Mouse (Mus musculus): ENCODE results near the gene Rgs10. TPM values are rescaled to one million over a fixed set of nuclear protein-coding genes. Genes with fewer than 3 reads are reported as not detected.

Rgs10 gene
- polyA plus RNA-seq, 1 experiment from 2014 or later, result 21.9 TPM

DNA sequence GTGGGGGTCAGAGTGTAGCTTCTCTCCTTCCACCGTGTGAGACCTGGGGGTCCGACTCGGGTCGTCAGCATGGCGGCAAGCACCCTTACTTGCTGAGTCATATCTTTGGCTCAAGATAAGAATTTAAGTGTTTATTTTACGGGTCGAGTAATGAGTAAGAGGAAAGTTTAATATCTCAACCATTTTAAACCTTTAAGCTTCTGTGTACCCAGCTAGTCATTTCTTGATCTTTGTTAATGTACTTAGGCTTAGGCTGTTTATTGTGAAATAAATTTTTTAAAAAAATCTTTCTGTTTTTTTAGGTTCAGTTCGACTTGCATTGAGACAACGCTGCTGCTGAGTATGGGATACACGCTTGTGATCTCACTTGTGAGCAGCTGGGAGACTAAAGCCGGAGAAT is 54.0 kb downstream of the Rgs10 start:
- Histone ChIP-seq H3K9me3 (no peaks in the 10 kb centered on the region), H3K36me3 (no peaks in the 10 kb centered on the region), H3K27ac (replicated peaks) (no peak overlapping the region), H3K4me2 (replicated peaks) (no peak overlapping the region), H3K4me1 (no peaks in the 10 kb centered on the region), H3K4me3 (no peak overlapping the region), H3K9ac (replicated peaks) (no peak overlapping the region), H3K27me3 (no peaks in the 10 kb centered on the region)
- WGBS, result 85% methylated on average over 11 of the region's 11 CpGs
- no peak for ATAC-seq (replicated peaks)

DNA sequence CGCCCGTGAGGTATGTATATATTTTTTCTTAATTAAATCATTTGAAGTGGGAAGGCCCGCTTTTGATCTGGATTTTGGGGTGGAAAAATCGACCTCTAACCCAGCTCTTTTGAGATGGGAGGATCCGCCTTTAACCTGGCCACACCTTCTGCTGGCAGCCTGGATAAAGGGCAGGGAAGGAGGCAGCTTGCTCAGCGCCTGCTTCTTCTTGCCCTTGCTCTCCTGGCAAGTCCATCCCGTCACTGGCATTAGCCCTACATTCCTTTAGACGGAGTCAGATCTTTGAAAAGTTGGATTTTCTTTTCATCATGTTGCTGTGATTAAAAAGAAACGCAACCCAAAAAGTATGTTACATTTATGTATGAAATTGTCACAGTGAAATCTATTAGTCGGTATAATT is 54.8 kb downstream of the Rgs10 start:
- Histone ChIP-seq H3K27ac (replicated peaks) (no peak overlapping the region), H3K9me3 (no peaks in the 10 kb centered on the region), H3K9ac (replicated peaks) (no peak overlapping the region), H3K4me1 (no peaks in the 10 kb centered on the region), H3K36me3 (no peaks in the 10 kb centered on the region), H3K27me3 (no peaks in the 10 kb centered on the region), H3K4me3 (no peak overlapping the region), H3K4me2 (replicated peaks) (no peak overlapping the region)
- ATAC-seq (replicated peaks), result no peak
- WGBS, result 74% methylated on average over 10 of the region's 10 CpGs

DNA sequence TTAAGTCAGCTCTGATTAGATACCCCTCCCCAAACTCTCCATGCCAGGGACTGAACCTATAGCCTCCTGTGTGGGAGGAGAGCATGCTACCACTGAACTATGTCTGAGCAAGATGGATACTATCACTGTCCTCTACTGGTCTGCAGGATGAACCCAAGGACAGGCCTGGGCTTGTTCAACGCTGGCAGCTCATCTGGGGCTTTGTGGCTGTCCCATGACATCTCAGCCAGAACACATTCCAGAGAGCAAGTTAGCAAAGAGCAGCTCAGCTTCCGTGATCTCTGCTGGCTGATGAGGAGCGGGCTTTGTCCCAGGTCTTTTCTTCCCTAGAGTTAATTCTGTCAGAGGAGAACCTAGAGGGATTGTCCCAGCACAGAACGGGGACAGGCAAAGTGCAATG is 55.6 kb downstream of the Rgs10 start:
- Histone ChIP-seq H3K27me3 (no peaks in the 10 kb centered on the region), H3K4me1 (no peaks in the 10 kb centered on the region), H3K9me3 (no peaks in the 10 kb centered on the region), H3K9ac (replicated peaks) (no peak overlapping the region), H3K4me3 (no peak overlapping the region), H3K4me2 (replicated peaks) (no peak overlapping the region), H3K36me3 (no peaks in the 10 kb centered on the region), H3K27ac (replicated peaks) (no peak overlapping the region)
- 63% methylated on average over 4 of the region's 4 CpGs for WGBS
- no peak for ATAC-seq (replicated peaks)

DNA sequence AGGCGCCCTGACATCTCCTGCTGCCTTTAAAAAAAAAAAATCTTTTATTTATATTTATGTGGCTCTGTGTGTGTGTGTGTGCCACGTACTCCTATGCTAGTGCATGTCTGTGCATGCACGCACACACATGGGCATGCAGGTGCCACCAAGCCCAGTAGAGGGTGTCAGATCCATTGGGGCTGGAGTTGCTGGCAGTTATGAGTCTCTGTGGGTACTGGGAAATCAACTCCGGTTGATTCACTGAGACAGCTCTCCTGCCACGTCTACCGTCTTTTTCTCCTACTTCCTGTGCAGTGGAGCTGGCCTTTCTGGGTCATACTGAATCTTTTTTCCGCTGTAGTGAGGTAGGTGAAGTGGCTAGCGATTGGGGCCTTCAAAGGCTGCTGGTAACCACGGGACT is 58.8 kb downstream of the Rgs10 start:
- H3K9ac ChIP-seq (replicated peaks), result no peak overlapping the region
- no peaks in the 10 kb centered on the region for H3K36me3 ChIP-seq
- no peak overlapping the region for H3K27ac ChIP-seq (replicated peaks)
- H3K4me2 ChIP-seq (replicated peaks), result no peak overlapping the region
- no peak overlapping the region for H3K4me3 ChIP-seq
- WGBS, result 79% methylated on average over 9 of the region's 9 CpGs
- H3K27me3 ChIP-seq, result no peaks in the 10 kb centered on the region
- no peaks in the 10 kb centered on the region for H3K9me3 ChIP-seq
- H3K4me1 ChIP-seq, result no peaks in the 10 kb centered on the region
- ATAC-seq (replicated peaks), result no peak

DNA sequence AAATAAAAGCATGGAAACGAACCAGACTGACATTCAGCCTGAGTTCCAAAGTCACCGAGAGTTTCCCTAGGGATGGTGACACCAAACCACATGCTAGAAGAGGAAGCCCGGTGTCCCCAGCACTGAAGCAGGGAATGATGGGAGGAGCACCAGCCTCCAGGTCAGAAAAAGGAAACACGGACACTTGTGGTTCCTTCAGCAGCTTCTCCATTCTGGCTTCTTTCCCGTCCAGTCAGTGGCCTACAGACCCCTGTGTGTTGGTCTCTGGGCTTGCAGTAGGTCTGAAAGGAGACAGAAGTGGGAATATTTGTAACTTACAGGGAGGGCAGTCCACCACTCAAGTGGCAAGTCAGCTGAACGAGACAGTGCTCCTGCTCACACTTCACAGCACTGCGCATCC is 59.4 kb downstream of the Rgs10 start:
- H3K4me3 ChIP-seq, result no peak overlapping the region
- 79% methylated on average over 7 of the region's 7 CpGs for WGBS
- no peak for ATAC-seq (replicated peaks)

DNA sequence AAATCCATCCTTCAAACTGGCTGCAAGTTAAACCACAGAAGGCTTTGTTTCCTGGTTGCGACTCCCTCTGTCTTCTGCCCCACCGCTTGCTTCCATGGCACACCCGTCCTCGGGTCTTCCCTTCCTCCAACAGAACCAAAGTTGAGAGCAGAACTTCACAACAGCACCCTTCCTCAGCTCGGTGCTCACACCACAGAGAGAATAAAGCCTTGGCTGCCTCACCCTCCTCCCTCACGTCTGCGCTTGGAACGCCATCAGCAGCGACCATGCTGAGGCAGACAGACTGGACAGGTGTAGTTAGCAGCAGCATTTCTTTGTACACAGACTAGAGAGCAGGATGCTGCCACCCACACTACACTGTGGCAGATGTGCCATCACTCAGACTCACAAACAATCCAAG is 59.8 kb downstream of the Rgs10 start:
- ATAC-seq (replicated peaks), result no peak
- Histone ChIP-seq H3K27me3 (no peaks in the 10 kb centered on the region), H3K27ac (replicated peaks) (no peak overlapping the region), H3K4me2 (replicated peaks) (no peak overlapping the region), H3K9ac (replicated peaks) (no peak overlapping the region), H3K36me3 (no peaks in the 10 kb centered on the region), H3K9me3 (no peaks in the 10 kb centered on the region), H3K4me1 (no peaks in the 10 kb centered on the region), H3K4me3 (no peak overlapping the region)
- 78% methylated on average over 9 of the region's 9 CpGs for WGBS

More for the DNA sequence above, 59.4 kb downstream of the Rgs10 start:
- no peaks in the 10 kb centered on the region for H3K4me1 ChIP-seq
- H3K9me3 ChIP-seq, result no peaks in the 10 kb centered on the region
- H3K27me3 ChIP-seq, result no peaks in the 10 kb centered on the region
- H3K27ac ChIP-seq (replicated peaks), result no peak overlapping the region
- H3K36me3 ChIP-seq, result no peaks in the 10 kb centered on the region
- H3K9ac ChIP-seq (replicated peaks), result no peak overlapping the region
- no peak overlapping the region for H3K4me2 ChIP-seq (replicated peaks)

DNA sequence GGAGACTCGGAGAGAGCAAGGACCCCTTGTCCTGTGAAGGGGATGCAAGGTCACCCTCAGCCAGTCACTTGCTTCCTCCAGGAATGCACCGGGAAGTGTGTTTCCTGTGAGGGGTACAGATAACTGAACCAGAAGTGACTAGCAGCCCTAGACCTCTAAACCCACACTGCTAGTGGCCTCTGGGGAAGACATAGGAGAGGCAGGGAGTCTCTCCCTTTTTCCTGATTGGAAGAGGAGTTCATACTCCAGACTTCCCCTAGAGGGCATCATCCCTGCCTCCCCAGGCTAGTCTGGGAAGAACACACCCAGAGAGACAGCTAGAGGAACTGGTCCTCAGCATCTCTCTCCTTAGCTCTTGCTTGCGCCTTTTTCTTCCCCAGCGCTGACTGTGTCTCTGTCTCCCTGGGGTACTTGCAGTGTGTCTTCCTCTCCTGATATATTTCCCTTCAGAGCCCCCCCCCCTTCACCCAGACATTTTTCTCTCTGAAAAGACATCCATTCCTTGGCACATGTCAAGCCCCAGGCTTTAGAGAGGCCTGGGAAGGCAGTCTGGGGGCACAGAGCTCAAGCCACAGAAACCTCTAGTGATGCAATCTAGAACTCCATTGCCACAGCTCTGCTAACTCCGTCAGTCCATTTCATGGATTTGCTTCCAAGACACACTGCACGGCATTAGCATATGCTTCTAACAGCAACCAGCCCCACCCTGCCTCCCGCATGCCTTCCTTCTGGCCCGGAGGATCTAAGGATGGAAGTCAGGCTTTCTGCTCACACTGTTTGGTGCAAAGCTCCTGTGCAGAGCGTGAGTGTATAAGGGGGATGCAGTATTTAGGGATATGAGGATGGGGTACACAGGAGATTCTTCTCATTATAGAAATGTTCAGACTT is 61.4 kb downstream of the Rgs10 start:
- no peaks in the 10 kb centered on the region for H3K27me3 ChIP-seq
- H3K4me2 ChIP-seq (replicated peaks), result no peak overlapping the region
- no peaks in the 10 kb centered on the region for H3K4me1 ChIP-seq
- 74% methylated on average over 9 of the region's 9 CpGs for WGBS
- no peaks in the 10 kb centered on the region for H3K9me3 ChIP-seq
- no peak for ATAC-seq (replicated peaks)
- no peak overlapping the region for H3K4me3 ChIP-seq
- no peak overlapping the region for H3K9ac ChIP-seq (replicated peaks)
- no peak overlapping the region for H3K27ac ChIP-seq (replicated peaks)
- no peaks in the 10 kb centered on the region for H3K36me3 ChIP-seq

DNA sequence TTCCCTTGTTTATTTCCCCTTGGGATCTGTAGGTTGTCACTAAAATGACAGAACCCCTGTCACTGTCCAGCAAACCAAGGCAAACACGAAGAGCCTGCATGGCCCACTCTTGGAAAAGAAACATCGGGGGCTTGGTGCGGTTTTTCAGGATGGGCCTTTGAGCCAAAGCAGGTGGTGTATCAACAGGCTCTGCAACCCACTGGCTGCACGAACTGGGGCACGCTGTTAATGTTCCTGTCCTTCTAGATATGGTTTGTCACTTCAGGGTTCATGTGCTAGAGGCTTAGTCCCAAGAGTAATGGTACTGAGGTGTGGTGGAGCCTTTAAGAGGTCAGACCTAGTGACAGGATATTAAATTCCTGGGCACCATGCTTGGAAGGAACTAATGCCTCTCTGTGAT is 63.1 kb downstream of the Rgs10 start:
- H3K36me3 ChIP-seq, result no peaks in the 10 kb centered on the region
- H3K4me1 ChIP-seq, result no peaks in the 10 kb centered on the region
- H3K4me3 ChIP-seq, result no peak overlapping the region
- no peaks in the 10 kb centered on the region for H3K9me3 ChIP-seq
- H3K4me2 ChIP-seq (replicated peaks), result no peak overlapping the region
- H3K9ac ChIP-seq (replicated peaks), result no peak overlapping the region
- H3K27ac ChIP-seq (replicated peaks), result no peak overlapping the region
- 91% methylated on average over 5 of the region's 5 CpGs for whole genome bisulfite sequencing
- H3K27me3 ChIP-seq, result no peaks in the 10 kb centered on the region
- ATAC-seq (replicated peaks), result no peak

DNA sequence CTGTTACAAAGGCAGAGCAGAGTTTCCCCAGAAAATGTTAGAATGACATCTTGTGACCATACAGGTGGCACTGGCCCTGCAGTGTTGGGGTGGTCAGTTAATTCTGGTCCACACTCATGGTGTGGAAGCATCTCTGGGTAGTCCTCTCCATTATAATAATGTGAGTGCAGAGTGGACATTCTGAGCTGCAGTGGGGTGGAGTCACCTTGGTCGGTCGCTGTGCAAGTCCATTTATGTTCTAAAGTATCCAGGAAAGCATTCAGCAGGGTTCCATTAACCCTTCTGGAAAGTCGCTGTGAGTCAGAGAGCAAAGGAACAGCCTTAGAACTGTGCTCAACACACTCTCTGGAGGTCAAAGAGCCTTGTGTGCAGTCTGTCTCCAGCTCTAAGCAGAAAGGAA is 65.8 kb downstream of the Rgs10 start:
- 79% methylated on average over 3 of the region's 3 CpGs for WGBS
- no peak for ATAC-seq (replicated peaks)
- peaks cover 3% of the 10 kb centered on the region; the same call in 1 of the 2 replicates for H3K4me1 ChIP-seq
- no peaks in the 10 kb centered on the region for H3K36me3 ChIP-seq
- H3K4me2 ChIP-seq (replicated peaks), result no peak overlapping the region
- no peak overlapping the region for H3K9ac ChIP-seq (replicated peaks)
- no peaks in the 10 kb centered on the region for H3K27me3 ChIP-seq
- H3K27ac ChIP-seq (replicated peaks), result no peak overlapping the region
- no peak overlapping the region for H3K4me3 ChIP-seq
- no peaks in the 10 kb centered on the region for H3K9me3 ChIP-seq

DNA sequence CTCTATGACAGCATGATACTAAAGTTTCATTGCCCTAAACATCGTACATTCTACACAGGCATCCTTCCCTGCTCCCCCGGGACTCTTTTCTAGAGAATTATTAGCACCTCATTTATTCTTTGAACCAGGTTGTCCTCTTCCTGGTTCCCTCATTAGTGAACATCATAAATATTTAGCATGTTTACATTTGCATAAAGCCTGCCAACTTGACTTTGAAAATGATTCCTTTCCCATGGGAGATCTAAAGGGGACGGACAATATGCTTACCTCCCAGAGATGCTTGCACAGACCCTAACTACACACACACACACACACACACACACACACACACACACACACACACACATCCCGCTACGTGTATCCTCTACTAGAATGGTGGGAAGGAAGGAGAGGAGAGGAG is 67.4 kb downstream of the Rgs10 start:
- H3K4me3 ChIP-seq, result no peak overlapping the region
- no peak for ATAC-seq (replicated peaks)
- 57% methylated on average over 4 of the region's 5 CpGs for WGBS
- H3K9me3 ChIP-seq, result no peaks in the 10 kb centered on the region
- no peaks in the 10 kb centered on the region for H3K36me3 ChIP-seq
- no peaks in the 10 kb centered on the region for H3K27me3 ChIP-seq
- no peak overlapping the region for H3K4me2 ChIP-seq (replicated peaks)
- H3K9ac ChIP-seq (replicated peaks), result no peak overlapping the region
- H3K27ac ChIP-seq (replicated peaks), result no peak overlapping the region
- H3K4me1 ChIP-seq, result peaks cover 3% of the 10 kb centered on the region; the same call in 1 of the 2 replicates

DNA sequence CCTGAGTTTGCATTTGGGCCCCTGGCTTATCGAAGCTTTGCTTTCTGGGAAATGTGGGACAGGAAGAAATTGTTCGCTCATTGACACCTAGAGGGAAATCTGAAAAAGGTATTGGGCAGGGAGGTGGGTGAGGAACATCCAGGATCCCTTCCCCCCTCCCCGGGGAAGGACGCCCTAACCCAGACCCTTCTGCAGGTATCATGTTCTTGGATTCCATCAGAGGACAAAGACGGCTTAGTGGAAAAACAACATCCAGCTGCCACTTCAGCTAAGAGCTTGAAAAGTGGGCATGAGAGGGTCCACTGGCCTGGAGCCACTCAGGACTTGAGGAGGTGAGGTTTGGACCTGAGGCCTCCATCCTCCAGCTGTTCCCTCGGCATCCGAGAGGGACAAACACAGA is 68.2 kb downstream of the Rgs10 start:
- H3K27ac ChIP-seq (replicated peaks), result no peak overlapping the region
- no peaks in the 10 kb centered on the region for H3K36me3 ChIP-seq
- no peaks in the 10 kb centered on the region for H3K9me3 ChIP-seq
- H3K4me3 ChIP-seq, result no peak overlapping the region
- no peak overlapping the region for H3K9ac ChIP-seq (replicated peaks)
- H3K4me2 ChIP-seq (replicated peaks), result no peak overlapping the region
- no peak for ATAC-seq (replicated peaks)
- H3K4me1 ChIP-seq, result peaks cover 3% of the 10 kb centered on the region; the same call in 1 of the 2 replicates
- whole genome bisulfite sequencing, result 86% methylated on average over 7 of the region's 7 CpGs
- H3K27me3 ChIP-seq, result no peaks in the 10 kb centered on the region

DNA sequence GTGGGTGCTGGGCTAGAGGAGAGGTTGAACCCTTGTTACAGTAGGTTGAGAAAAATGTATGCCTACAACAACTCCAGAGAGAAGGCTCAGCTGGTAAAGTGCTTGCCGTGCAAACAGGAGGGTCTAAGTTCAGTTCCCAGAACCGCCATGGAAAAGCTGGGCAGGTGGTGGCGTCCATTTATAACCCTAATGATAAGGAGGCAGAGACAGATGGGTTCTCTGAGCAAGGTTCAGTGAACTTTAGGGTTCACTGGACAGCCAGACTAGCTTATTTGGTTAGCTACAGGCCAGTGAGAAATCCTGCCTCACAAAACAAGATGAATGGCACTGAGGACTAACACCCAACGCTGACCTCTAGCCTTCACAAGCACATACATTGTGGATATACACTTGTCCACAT is 68.8 kb downstream of the Rgs10 start:
- Histone ChIP-seq H3K9ac (replicated peaks) (no peak overlapping the region), H3K4me3 (no peak overlapping the region), H3K27ac (replicated peaks) (no peak overlapping the region), H3K9me3 (no peaks in the 10 kb centered on the region), H3K27me3 (no peaks in the 10 kb centered on the region), H3K4me1 (peaks cover 3% of the 10 kb centered on the region; the same call in 1 of the 2 replicates), H3K4me2 (replicated peaks) (no peak overlapping the region), H3K36me3 (no peaks in the 10 kb centered on the region)
- ATAC-seq (replicated peaks), result no peak
- 90% methylated on average over 4 of the region's 4 CpGs for WGBS

DNA sequence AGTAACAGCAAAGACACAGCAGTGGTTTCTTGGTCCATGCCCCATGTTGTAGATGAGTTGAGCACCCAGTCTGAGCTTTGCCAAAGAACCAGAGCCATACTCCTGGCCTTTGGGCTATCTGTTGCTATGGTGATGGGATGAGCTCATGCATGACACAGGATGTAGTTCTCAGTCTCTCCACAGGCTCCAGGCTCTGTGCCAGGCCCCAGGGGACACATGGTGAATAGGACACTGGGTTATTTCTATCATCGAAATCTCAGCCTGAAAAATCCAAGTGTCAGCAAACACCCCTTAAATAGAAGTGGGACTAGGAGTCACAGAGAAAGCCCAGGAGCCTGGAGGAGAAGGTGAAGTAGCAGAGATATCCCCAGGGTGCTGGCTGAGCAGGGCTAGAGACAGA is 70.0 kb downstream of the Rgs10 start:
- Histone ChIP-seq H3K4me2 (replicated peaks) (no peak overlapping the region), H3K36me3 (no peaks in the 10 kb centered on the region), H3K27me3 (no peaks in the 10 kb centered on the region), H3K4me3 (no peak overlapping the region), H3K27ac (replicated peaks) (no peak overlapping the region), H3K9me3 (no peaks in the 10 kb centered on the region), H3K4me1 (peaks cover 3% of the 10 kb centered on the region; the same call in 1 of the 2 replicates), H3K9ac (replicated peaks) (no peak overlapping the region)
- WGBS, result 10% methylated on average over 1 of the region's 1 CpGs
- no peak for ATAC-seq (replicated peaks)
